Mouse (Mus musculus) monocyte, adult 5-6 weeks (primary cell): ENCODE data around the gene Alk. TPM values are rescaled to one million over a fixed set of nuclear protein-coding genes. Genes with fewer than 3 reads are reported as not detected.

ENCODE experiments used
- ATAC-seq: fragments of 153-309, 156-312 bp; replicated peaks from 2 replicates; pipeline ENCODE4 v1.8.0; 2017; ENCODE audit warnings: mild to moderate bottlenecking; ENCODE audit not compliant: low TSS enrichment, insufficient number of reproducible peaks, severe bottlenecking, poor library complexity, low FRiP score
- total RNA-seq: library from RNA; stranded (forward); fragments of 200-1000, 200-491, 200-594 nt; gene quantifications from 3 replicates; pipeline ENCODE4 v1.2.3, GENCODE M21; 2017

Gene Alk
- total RNA-seq, 1 experiment from 2014 or later, result not detected

DNA sequence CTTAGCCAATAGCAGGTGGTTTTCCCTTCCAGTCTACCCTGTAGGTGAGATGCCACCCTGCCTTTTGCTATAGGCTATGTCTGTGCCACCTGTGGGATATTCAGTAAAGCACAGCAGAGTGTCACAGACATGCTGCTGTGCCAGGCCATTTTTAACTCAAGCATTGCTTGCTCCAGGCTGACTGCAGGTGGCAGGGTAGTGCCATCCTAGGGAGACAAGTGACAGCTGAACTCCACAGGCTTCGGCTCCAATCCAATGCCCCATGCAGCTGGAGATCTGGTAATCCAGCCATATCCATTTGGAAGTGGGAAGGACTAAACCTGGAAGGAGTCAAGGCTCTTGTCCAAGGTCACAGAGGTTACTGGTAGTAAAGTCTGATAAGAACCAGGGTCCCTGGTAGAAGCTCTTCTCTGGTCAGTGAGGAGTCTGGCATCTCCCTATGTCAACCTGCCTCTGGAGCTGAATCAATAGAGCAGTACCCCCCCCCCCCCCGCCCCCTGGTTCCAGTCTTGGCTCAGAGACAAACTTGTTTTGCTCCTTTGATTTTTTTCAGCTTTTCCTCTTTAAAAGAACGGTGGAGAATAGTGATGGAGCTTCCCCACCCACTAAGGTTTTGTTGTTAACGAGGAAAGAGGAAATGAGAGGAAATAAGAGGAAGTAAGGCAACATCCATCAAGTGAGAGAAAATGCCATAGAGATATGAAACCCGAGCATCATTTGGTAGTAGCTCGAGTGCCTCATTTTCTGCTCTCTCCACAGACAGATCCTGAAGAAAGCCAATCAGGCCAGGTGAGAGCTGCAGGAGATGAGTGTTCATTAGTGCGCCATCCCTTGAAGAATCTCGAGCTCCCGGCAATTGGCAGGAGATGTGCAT is 638.5 kb downstream of the Alk start:
- ATAC-seq, result peak; percentile 71

DNA sequence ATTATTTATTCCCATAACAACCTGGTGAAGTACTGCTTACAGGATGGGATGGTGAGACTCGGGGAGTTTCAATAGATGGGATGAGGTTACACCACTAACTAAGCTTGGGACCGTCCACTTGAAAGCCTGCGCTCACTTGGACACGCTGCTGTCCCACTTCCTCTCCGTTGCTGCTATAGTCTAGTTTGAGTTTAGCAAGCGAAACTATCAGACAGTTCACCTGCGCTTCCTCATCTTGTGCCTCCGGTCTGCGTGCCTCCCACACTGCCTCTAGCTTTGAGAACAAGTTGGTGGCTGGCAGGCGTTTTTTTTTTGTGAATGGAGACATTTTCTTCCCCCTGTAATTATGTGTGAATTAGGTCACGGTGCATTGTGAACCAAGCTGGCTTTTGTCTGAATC is 639.8 kb downstream of the Alk start:
- 0 out of 2 replicates have a peak, but pooled peaks have one; percentile 28 for ATAC-seq

DNA sequence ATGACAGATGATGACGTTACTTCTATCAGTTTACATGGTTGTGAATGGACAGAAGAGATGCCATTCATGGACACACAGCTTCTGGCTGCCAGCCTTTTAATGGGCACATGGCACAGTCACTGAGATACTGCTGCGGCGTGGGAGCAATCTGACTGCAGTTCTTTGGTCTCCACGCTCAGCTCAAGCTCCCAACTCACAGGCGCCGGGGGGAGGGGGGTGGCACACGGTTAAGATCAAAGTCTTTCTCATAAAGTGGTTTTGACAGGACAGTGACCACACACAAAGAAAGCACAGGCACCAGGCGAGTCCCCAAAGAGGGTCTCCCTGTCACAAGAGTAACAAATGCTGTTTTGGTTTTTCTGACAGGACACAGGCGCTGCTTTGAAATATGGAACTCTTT is 641.7 kb downstream of the Alk start:
- ATAC-seq, result no peak

DNA sequence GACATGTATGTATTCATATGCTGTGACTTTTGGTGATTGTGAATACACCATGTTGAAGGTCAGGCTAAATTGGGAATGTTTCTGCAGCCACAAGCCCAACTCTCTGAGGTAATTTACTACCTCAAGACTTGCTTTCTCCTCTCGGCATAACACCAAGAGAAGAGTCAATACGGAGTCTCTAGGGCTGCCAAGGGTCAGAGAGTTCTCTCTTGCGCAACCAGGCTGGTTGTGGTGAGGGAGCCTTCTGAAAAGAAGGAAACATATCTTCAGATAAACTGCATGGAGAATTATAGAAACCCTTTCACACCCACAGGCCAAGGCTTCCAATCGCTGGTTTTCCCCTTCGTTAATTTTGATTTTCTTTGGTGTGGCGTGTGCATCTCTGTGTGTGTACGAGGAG is 649.4 kb downstream of the Alk start:
- no peak for ATAC-seq

DNA sequence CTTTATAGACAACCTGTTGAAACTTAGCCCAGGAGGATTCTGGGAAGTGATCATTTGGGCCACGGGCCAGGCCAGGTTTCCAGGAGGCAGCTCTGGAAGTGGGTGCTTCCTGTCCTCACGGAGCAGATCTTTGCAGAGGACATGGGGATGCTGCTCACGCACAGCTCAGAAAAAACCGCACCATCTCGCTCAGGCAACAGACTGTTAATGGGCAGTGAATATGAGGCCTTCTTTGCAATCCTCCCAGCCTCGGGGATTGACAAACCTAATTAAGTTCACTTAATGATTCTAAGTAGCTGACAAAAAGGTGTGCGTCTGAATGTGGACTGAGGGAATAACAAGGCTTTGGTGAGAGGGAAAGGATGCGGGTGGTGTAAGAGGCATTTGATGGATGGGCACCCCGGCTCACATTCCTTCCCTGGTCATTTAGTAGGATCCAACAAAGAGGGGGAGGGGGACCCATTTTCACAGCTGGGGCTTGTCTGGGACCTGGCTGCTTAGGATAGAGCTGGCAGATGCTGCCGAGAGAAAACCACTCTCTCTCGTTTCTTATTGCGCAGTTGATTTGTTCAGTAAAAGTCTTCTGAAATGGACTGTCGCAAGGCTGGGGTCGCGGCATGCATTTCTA is 650.1 kb downstream of the Alk start:
- no peak for ATAC-seq

DNA sequence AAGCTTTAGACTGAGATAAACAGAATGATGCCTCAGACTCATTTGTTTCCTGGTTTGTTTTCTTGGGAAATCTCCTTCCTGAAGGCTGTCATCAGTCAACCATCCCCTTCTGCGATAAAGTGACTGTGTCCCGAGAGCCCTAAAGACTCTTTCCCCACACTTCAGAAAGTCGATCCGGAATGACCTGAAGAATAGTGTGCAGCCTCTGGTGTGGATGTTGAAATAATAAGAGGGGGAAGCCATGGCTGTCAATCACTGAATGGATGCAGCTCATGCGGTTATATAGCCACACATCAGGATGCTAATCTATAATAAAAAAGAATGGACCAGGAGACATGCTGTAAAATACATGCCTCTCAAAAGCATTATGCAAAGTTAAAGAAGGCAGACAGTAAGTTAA is 653.5 kb downstream of the Alk start:
- ATAC-seq, result no peak

DNA sequence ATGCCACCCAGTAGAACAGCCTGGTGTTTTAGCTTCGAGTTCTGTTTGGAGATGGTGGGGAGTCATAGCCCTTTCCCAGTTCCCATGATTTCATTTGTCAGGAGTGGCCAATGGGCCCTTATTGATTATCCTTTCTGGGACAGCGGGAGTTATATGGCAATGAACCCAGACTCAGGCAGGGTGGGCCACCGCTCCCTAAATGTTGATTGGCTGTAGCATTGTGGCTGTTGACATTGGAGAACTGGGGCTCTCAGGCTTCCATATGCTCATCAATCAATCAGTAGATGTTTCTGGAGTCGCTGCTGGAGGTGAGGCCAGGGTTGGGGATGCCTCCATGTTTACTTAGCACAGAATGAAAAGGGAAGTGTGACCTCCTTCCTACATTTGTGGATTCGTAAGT is 655.7 kb downstream of the Alk start:
- no peak for ATAC-seq

DNA sequence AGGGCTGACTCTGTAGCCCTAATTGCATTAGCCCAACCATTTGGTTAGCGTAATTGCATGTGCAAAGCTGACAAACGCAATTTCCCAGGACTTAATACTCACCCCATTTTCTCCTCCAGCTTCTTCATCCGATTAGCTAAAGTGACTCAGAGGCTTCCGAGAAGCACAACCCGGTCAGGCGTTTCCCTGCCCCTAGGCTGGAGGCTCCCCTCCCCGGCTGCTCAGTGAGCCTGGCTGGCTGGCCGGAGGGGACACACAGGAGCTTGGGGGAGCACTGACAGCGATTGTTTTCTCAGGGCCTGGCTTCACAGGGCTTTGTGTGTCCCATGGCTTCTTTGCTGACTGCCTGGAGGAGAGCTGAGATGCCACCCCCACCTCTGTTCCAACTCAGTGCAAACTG is 657.0 kb downstream of the Alk start:
- ATAC-seq, result no peak

DNA sequence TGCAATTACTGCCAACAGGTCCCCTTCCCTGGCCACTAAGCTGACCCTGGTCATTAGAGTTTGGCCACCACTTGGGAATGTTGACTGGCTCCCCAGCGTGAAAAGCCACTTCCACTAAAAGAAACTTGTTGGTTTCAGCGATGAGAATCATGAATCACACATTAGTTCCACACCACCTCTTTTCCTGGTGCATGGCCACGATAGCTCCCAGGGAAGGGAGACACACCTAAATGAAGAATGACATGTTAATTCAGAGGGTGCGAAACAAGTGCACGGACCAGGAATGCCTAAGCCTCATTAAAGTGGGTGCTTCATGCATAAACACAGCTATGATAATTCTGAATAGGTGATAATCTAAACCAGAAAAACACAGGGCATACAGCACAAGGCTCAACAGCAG is 660.4 kb downstream of the Alk start:
- no peak for ATAC-seq

DNA sequence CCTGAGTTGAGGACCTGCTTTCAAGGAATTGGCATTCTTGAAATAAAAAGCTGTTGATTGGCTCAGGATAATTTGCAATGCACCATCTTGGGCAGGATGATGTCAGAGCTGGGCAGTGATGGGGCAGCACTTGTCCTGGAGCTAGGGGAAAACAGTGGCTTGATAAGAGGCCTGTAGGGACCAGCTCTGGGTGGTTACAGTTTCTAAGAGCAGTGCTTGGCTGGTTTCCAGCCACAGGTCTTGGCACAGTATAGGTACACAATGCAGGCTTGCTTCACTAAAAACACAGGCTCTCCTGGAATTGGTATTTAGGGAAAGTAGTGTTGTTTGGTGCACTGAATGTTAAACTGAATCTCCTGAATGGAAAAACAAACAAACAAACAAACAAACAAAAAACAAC is 662.4 kb downstream of the Alk start:
- no peak for ATAC-seq

DNA sequence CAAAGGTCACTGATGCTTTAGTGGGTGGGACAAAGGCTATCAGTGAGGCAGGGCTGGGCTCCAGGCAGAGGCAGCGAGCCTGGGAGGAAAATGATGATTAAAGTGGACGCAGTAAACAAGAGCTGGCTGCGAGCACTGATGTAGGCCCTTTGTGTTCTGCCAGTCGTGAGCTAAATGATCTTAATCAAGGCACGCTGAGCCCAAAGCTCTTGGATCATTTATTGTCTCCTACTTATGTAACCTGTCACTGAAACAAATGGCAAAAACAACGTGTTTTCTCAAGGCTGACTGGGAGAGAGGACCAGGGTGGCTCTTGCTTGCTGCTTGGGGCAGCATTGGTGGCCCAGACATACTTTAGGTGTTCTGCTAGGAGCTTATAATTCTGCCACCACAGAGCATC is 663.0 kb downstream of the Alk start:
- no peak for ATAC-seq

DNA sequence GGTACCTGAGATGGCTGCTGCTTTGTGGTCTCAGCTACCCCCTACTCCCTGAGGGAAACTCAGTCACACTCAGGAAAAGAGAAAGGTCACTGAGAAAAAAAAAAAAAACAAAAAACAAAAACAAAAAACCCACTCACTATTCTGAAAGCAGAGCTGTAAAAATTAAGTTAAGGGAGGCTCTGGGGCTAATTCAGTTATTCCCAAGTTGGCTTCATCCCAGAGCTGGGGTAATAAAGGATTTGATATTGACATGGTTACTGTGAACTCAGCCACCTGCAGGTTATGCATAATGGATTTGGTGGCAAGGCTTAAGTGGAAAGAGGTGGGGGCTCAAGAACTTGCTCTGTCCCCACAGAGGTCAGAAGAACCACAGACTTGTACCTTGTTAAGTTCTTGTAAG is 667.7 kb downstream of the Alk start:
- no peak for ATAC-seq

DNA sequence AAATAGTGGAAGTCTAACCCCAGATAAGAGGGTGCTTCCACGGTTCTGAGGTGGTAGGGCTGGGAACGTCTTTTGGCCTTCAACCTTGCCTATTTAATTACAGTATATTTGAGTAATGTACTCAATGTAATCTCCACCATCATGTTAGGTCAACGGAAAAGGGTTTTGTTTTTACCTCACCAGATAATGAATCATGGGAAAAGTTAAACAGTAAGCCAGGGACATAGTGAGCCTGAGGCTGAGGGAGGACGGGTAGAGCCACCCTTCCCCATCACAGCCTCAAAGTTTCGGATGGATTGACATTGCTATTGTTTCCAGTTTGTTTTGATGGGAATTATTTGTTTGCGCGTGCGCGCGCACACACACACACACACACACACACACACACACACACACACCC is 668.6 kb downstream of the Alk start:
- ATAC-seq, result no peak

DNA sequence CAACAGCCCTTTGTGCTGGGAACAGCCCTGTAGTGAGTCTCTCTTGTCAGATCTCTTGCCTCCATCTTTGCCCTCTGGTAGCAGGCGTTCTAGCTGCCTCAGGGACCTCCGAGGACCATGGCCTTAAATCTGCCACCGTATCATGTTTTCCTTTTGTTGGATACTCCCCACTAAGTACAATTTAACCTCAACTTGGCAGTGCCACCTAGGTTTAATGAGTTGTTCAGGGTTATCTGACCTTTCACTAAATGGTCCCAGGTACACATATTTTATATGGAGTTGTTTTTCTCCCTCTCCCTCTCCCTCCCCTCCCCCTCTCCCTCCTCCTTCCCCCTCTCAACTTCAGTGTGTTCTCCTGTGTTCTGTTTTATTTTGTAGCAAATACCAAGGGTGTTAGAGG is 669.1 kb downstream of the Alk start:
- no peak for ATAC-seq

DNA sequence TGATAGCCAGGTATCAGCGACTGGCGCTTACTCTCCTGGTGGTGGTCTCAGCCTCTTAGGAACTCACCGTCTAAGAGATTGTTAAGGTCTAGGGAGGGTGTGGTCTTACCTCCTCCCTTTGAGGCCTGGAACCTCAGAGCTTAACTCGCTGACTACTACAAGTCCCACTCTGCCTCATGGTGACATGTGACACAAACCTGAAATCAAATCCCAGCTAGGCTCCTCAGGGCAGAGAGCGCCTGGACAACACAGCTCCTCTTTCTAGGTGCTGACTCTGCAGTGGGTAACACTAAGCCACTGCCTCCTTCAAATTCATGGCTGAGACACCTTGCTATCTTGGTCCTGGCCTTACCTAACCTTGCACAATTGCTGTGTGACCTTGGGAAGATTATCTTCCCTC is 689.5 kb downstream of the Alk start:
- no peak for ATAC-seq

DNA sequence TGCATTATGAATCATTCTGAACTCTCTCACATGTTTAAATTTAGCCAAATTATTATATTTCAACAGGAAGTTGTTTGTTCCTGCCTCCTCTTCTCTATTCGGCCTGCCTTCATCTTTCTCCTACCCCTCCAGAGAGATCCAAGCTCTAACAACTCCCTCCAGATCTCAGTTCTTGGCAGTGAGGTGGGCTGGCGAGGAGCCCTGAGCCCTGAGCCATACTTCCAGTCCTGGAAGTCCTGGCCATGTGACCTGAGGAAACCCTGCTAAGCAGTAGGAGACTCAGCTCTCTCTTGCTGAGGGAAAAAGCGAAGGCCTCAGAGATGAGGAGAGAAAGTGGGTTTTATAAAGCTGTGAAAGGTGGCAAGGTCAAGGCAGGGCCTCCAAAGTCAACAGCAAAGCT is 689.9 kb downstream of the Alk start:
- no peak for ATAC-seq

DNA sequence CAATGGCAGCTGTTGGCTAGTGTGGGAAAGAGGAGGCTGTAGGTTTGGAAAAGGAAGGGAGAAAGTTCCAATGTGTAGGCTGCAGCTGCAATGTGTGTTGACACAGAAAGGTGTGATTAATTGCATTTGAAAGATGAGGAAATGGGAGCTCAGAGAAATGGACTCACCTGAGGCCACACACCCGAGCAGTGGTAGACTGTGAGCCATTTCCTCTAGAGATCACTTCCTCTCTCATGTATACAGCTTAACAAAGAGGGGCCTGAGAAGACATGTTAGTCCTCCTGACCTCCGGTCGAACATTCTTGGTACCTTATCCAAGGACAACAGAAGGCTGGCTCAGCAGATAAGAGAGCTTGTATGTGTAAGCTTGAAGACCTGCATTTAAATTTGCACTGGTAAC is 691.2 kb downstream of the Alk start:
- ATAC-seq, result no peak

DNA sequence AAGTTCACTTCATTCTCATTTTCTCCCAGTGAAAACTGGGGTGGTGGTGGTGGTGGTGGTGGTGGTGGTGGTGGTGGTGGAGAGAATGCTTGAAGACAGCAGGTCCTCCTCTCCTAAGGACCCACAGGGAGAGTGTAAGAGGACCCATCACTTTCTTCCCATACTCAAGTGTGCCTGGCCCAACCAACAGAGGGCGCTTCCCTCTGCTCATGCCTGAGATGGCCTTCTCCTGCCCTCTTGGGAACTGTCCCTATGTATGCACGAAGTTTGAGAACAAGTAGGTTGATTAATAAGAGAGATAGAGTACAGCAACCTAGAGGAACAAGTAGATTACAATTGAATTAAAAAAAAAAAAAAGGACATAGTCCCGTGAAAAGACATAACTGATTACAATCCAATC is 695.3 kb downstream of the Alk start:
- ATAC-seq, result no peak

DNA sequence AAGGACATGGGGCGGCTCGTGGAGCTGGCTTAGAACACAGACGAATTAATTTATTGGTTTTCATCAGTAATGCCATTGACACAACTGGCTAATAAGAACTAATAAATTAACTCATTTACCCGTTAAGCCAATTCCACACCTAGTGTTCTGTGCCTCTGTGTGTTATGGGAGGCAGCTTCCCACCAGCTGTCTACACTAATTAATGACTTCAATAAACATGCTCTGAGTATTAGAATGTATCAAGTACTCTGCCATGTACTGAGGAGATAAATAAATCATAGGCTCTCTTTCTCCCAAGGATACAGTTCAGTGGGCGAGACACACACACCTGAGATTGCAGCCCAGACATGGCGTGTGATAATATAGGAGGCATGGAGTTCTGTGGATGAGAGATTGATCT is 723.1 kb downstream of the Alk start:
- no peak for ATAC-seq

DNA sequence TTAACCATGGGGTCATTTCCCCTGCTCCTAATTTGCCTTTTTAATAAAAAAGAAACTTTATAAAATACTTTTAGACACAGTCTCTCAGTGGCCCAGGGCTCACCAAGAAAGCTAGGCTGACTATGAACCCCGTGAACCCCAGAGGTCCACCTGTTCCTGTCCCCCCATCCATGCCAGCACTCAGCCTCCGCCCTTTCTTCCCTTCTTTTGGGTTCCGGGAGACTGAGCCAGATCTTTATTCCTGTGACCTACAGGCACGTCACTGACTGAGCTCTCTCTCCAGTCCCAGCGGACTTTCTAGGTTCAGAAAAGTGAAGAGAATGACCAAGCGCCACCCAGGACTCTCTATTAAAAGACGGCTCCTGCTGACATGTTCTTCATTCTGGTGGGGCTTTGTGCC is 728.9 kb downstream of the Alk start:
- no peak for ATAC-seq
